Mouse (Mus musculus): ENCODE results near the gene Dars. TPM values are rescaled to one million over a fixed set of nuclear protein-coding genes. Genes with fewer than 3 reads are reported as not detected.
A peak's percentile ranks its signal among the peaks of the same experiment; 100 is the strongest.

Gene Dars
- polyA plus RNA-seq, 1 experiment from 2014 or later = 136 TPM

GRCm38 (mm10) chr1:128360601-128361000 lies 56.6 kb downstream of the Dars start:
- no peak for ATAC-seq
- H3K4me3 ChIP-seq (replicated peaks) = no peak overlapping the region
- H3K36me3 ChIP-seq = peaks cover 25% of the 10 kb centered on the region
- no peaks in the 10 kb centered on the region for H3K9me3 ChIP-seq
- no peak overlapping the region for H3K9ac ChIP-seq (replicated peaks)
- WGBS = 74% methylated on average over 2 of the region's 2 CpGs
- H3K27ac ChIP-seq = no peak overlapping the region
- H3K4me2 ChIP-seq (replicated peaks) = no peak overlapping the region
- H3K27me3 ChIP-seq = no peaks in the 10 kb centered on the region
- peaks cover 23% of the 10 kb centered on the region for H3K4me1 ChIP-seq (replicated peaks)

- H3K27ac ChIP-seq = peak within 1 kb of the TSS; percentile 49; the same call in 1 of the 2 replicates
- 2% methylated on average over 38 of the region's 38 CpGs for WGBS
- peak; percentile 99 for ATAC-seq
- peaks cover 23% of the 10 kb centered on the region for H3K4me1 ChIP-seq (replicated peaks)
- H3K4me3 ChIP-seq (replicated peaks) = peak within 1 kb of the TSS; percentile 62
- H3K36me3 ChIP-seq = peaks cover 25% of the 10 kb centered on the region
- no peaks in the 10 kb centered on the region for H3K9me3 ChIP-seq
- H3K4me2 ChIP-seq (replicated peaks) = peak within 1 kb of the TSS; percentile 79
- H3K9ac ChIP-seq (replicated peaks) = peak within 1 kb of the TSS; percentile 64
- H3K27me3 ChIP-seq = no peaks in the 10 kb centered on the region
Observed at GRCm38 (mm10) chr1:128359554-128360376, 57.4 kb downstream of the Dars start, which contains the start of gene Mcm6. Mcm6 (minus strand) TSS chr1:128359664.

GRCm38 (mm10) chr1:128358916-128359553 lies 58.1 kb downstream of the Dars start:
- no peaks in the 10 kb centered on the region for H3K27me3 ChIP-seq
- peak overlapping the region; percentile 64 for H3K9ac ChIP-seq (replicated peaks)
- peak; percentile 87 for ATAC-seq
- H3K27ac ChIP-seq = peak overlapping the region; percentile 49; the same call in 1 of the 2 replicates
- H3K36me3 ChIP-seq = peaks cover 20% of the 10 kb centered on the region
- peak overlapping the region; percentile 79 for H3K4me2 ChIP-seq (replicated peaks)
- peak overlapping the region; percentile 62 for H3K4me3 ChIP-seq (replicated peaks)
- under 1% methylated on average over 35 of the region's 35 CpGs for WGBS
- H3K4me1 ChIP-seq (replicated peaks) = peaks cover 23% of the 10 kb centered on the region
- H3K9me3 ChIP-seq = no peaks in the 10 kb centered on the region

GRCm38 (mm10) chr1:128358276-128358675 lies 58.9 kb downstream of the Dars start:
- no peak for ATAC-seq
- peak overlapping the region; percentile 79 for H3K4me2 ChIP-seq (replicated peaks)
- peaks cover 25% of the 10 kb centered on the region for H3K36me3 ChIP-seq
- H3K4me3 ChIP-seq (replicated peaks) = peak overlapping the region; percentile 62
- no peak overlapping the region for H3K27ac ChIP-seq
- H3K9me3 ChIP-seq = no peaks in the 10 kb centered on the region
- WGBS = 67% methylated on average over 6 of the region's 6 CpGs
- H3K27me3 ChIP-seq = no peaks in the 10 kb centered on the region
- H3K9ac ChIP-seq (replicated peaks) = 0 out of 2 replicates have a peak overlapping the region, but pooled peaks have one; percentile 64
- H3K4me1 ChIP-seq (replicated peaks) = peaks cover 23% of the 10 kb centered on the region

- no peaks in the 10 kb centered on the region for H3K9me3 ChIP-seq
- H3K27ac ChIP-seq = no peak overlapping the region
- 0 out of 2 replicates have a peak overlapping the region, but pooled peaks have one; percentile 7 for H3K9ac ChIP-seq (replicated peaks)
- H3K4me3 ChIP-seq (replicated peaks) = no peak overlapping the region; the same call in 1 of the 2 replicates
- peaks cover 23% of the 10 kb centered on the region for H3K36me3 ChIP-seq
- 62% methylated on average over 3 of the region's 3 CpGs for WGBS
- no peak for ATAC-seq
- H3K27me3 ChIP-seq = no peaks in the 10 kb centered on the region
- H3K4me1 ChIP-seq (replicated peaks) = peaks cover 23% of the 10 kb centered on the region
- peak overlapping the region; percentile 79 for H3K4me2 ChIP-seq (replicated peaks)
Observed at GRCm38 (mm10) chr1:128357452-128357851, 59.7 kb downstream of the Dars start.

GRCm38 (mm10) chr1:128353092-128353491 lies 64.1 kb downstream of the Dars start:
- no peak for ATAC-seq
- Histone ChIP-seq H3K4me3 (replicated peaks) (no peak overlapping the region), H3K27ac (no peak overlapping the region), H3K27me3 (no peaks in the 10 kb centered on the region), H3K4me1 (replicated peaks) (peaks cover 7% of the 10 kb centered on the region), H3K36me3 (peaks cover 41% of the 10 kb centered on the region), H3K9me3 (no peaks in the 10 kb centered on the region), H3K9ac (replicated peaks) (no peak overlapping the region), H3K4me2 (replicated peaks) (no peak overlapping the region)
- WGBS = 92% methylated on average over 3 of the region's 3 CpGs

GRCm38 (mm10) chr1:128344232-128344631 lies 72.9 kb downstream of the Dars start:
- Histone ChIP-seq H3K4me3 (replicated peaks) (no peak overlapping the region), H3K4me1 (replicated peaks) (peaks cover 4% of the 10 kb centered on the region; the same call in 1 of the 2 replicates), H3K9me3 (no peaks in the 10 kb centered on the region), H3K4me2 (replicated peaks) (no peak overlapping the region), H3K9ac (replicated peaks) (no peak overlapping the region), H3K27me3 (peaks cover 6% of the 10 kb centered on the region; the same call in 1 of the 2 replicates), H3K36me3 (peaks cover 51% of the 10 kb centered on the region), H3K27ac (no peak overlapping the region)
- peak; percentile 69 for ATAC-seq
- 18% methylated on average over 10 of the region's 10 CpGs for WGBS

GRCm38 (mm10) chr1:128337708-128338320 lies 79.4 kb downstream of the Dars start:
- Histone ChIP-seq H3K4me1 (replicated peaks) (no peaks in the 10 kb centered on the region), H3K27ac (no peak overlapping the region), H3K9ac (replicated peaks) (no peak overlapping the region), H3K4me2 (replicated peaks) (no peak overlapping the region), H3K4me3 (replicated peaks) (no peak overlapping the region), H3K27me3 (no peaks in the 10 kb centered on the region), H3K9me3 (no peaks in the 10 kb centered on the region), H3K36me3 (peaks cover 66% of the 10 kb centered on the region)
- 93% methylated on average over 13 of the region's 13 CpGs for WGBS
- ATAC-seq = no peak

- no peak for ATAC-seq
- WGBS = 97% methylated on average over 1 of the region's 1 CpGs
Observed at GRCm38 (mm10) chr1:128330313-128330712, 86.9 kb downstream of the Dars start.

GRCm38 (mm10) chr1:128328218-128328617 lies 89.0 kb downstream of the Dars start, which contains the start of gene Lct:
Lct (minus strand) TSS chr1:128328318.
- no peak for ATAC-seq

More at GRCm38 (mm10) chr1:128330313-128330712, 86.9 kb downstream of the Dars start:
- no peak overlapping the region for H3K4me2 ChIP-seq (replicated peaks)
- H3K4me1 ChIP-seq (replicated peaks) = no peaks in the 10 kb centered on the region
- H3K27me3 ChIP-seq = no peaks in the 10 kb centered on the region
- H3K4me3 ChIP-seq (replicated peaks) = no peak overlapping the region
- H3K27ac ChIP-seq = no peak overlapping the region
- H3K36me3 ChIP-seq = peaks cover 45% of the 10 kb centered on the region
- no peak overlapping the region for H3K9ac ChIP-seq (replicated peaks)
- no peaks in the 10 kb centered on the region for H3K9me3 ChIP-seq

GRCm38 (mm10) chr1:128327165-128327564 lies 90.0 kb downstream of the Dars start:
- H3K4me3 ChIP-seq (replicated peaks) = no peak overlapping the region
- no peaks in the 10 kb centered on the region for H3K9me3 ChIP-seq
- peaks cover 17% of the 10 kb centered on the region for H3K36me3 ChIP-seq
- ATAC-seq = no peak
- no peak overlapping the region for H3K4me2 ChIP-seq (replicated peaks)
- WGBS = 97% methylated on average over 1 of the region's 1 CpGs
- H3K9ac ChIP-seq (replicated peaks) = no peak overlapping the region
- H3K27ac ChIP-seq = no peak overlapping the region
- no peaks in the 10 kb centered on the region for H3K27me3 ChIP-seq
- H3K4me1 ChIP-seq (replicated peaks) = no peaks in the 10 kb centered on the region

More at GRCm38 (mm10) chr1:128328218-128328617, 89.0 kb downstream of the Dars start, which contains the start of gene Lct:
- Histone ChIP-seq H3K27me3 (no peaks in the 10 kb centered on the region), H3K4me3 (replicated peaks) (no peak within 1 kb of the TSS), H3K9ac (replicated peaks) (no peak within 1 kb of the TSS), H3K27ac (no peak within 1 kb of the TSS), H3K4me2 (replicated peaks) (no peak within 1 kb of the TSS), H3K9me3 (no peaks in the 10 kb centered on the region), H3K36me3 (peaks cover 26% of the 10 kb centered on the region), H3K4me1 (replicated peaks) (no peaks in the 10 kb centered on the region)
- WGBS = 91% methylated on average over 3 of the region's 3 CpGs
